Mouse (Mus musculus): ENCODE data around the gene Impad1. TPM values are rescaled to one million over a fixed set of nuclear protein-coding genes. Genes with fewer than 3 reads are reported as not detected.
A peak's percentile ranks its signal among the peaks of the same experiment; 100 is the strongest.

Gene Impad1
- polyA plus RNA-seq, 2 experiments = 26.5 to 49.8 TPM

DNA sequence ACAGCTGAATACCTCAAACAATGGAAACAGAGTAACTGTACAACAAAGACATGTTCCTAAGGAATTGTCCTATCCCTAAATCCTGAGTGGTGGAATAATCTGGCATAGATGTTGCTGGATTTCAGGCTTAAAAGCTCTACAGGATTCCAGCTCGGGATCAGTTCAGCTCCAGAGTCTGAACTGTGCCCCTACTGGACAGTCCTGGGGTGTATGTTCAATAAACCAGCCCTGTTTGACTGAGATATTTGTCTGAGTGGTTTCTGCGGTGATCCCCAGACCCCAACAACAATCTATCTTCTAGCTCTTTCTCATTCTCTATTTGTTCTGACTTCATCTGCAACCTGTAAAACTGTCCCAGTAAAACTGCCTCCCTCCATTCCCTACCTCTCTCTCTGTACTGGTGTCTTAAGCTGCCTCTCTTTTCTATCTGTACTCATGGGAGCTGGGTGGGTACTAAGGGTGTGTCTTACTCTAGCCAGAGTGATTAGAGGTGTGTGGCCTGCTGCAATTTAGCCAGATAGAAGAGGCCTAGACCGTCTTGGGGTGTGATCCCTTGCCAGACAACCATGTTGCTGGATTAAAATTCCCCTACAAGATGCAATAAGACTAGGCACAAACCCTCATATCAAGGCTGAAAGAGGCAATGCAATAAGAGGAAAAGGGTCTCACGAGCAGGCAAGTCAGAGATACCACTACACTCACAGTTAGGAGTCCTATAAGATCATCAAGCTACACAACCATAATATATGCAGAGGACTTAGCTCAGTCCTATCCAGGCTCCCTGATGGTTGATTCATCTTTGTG lies 10.1 kb downstream of the Impad1 start:
- H3K4me1 ChIP-seq (ENCODE audit: control insufficient read depth, insufficient read depth, low read length) = no peaks in the 10 kb centered on the region
- no peak for TF ChIP-seq POLR2A (IDR thresholded peaks at IDR 0.05; ENCODE audit: borderline replicate concordance, extremely low read depth, insufficient read depth, insufficient read length)
- H3K27ac ChIP-seq (replicated peaks; ENCODE audit: low read depth, low read length) = no peak overlapping the region
- H3K4me2 ChIP-seq (replicated peaks; ENCODE audit: low read depth, low read length, severe bottlenecking) = no peak overlapping the region
- no peak for DNase-seq (ENCODE audit: low spot score)
- ATAC-seq (ENCODE audit: low FRiP score, low read depth) = no peak
- H3K9ac ChIP-seq (ENCODE audit: low read depth, low read length, severe bottlenecking) = no peak overlapping the region
- H3K36me3 ChIP-seq (ENCODE audit: control insufficient read depth, insufficient read depth, low read length) = peaks cover 5% of the 10 kb centered on the region; the same call in 1 of the 2 replicates
- H3K27me3 ChIP-seq (ENCODE audit: control insufficient read depth, insufficient read depth, low read length) = no peaks in the 10 kb centered on the region
- H3K4me3 ChIP-seq (replicated peaks; ENCODE audit: low read length) = no peak overlapping the region
- 0 out of 2 replicates have a peak, but pooled peaks cover 7% of the 10 kb centered on the region for H3K9me3 ChIP-seq (ENCODE audit: control insufficient read depth, low read length)
- 94% methylated on average over 4 of the region's 4 CpGs for WGBS

DNA sequence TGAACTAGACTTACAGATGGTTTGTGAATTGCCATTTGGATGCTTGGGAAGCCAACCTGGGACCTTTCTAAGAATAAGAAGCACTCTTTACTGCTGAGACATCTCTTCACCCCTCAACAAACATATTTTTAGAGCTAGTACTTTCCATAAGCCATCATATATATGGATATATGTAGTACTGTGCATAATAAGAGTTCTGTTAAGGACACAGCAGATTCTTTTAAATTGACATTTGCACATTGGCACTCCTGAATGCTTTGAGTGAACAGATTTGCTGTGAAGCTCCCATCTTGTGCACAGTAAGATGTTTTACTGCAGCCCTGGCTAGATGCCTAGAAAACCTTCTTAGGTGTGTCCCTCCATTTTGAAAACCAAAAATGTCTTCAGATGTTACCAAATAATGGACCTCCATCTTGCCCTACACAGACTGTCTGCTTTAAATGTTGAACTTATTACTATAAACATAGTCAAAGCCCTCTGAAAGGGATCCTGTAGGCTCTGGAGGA lies 13.8 kb downstream of the Impad1 start:
- Histone ChIP-seq H3K27me3 (ENCODE audit: control insufficient read depth, insufficient read depth, low read length) (no peaks in the 10 kb centered on the region), H3K4me1 (ENCODE audit: control insufficient read depth, insufficient read depth, low read length) (no peaks in the 10 kb centered on the region), H3K9me3 (ENCODE audit: control insufficient read depth, low read length) (0 out of 2 replicates have a peak, but pooled peaks cover 7% of the 10 kb centered on the region), H3K4me3 (replicated peaks; ENCODE audit: low read length) (no peak overlapping the region), H3K36me3 (ENCODE audit: control insufficient read depth, insufficient read depth, low read length) (peaks cover 27% of the 10 kb centered on the region), H3K4me2 (replicated peaks; ENCODE audit: low read depth, low read length, severe bottlenecking) (no peak overlapping the region), H3K9ac (ENCODE audit: low read depth, low read length, severe bottlenecking) (no peak overlapping the region), H3K27ac (replicated peaks; ENCODE audit: low read depth, low read length) (no peak overlapping the region)
- no peak for DNase-seq (ENCODE audit: low spot score)
- TF ChIP-seq POLR2A (IDR thresholded peaks at IDR 0.05; ENCODE audit: borderline replicate concordance, extremely low read depth, insufficient read depth, insufficient read length) = no peak
- ATAC-seq (ENCODE audit: low FRiP score, low read depth) = no peak

DNA sequence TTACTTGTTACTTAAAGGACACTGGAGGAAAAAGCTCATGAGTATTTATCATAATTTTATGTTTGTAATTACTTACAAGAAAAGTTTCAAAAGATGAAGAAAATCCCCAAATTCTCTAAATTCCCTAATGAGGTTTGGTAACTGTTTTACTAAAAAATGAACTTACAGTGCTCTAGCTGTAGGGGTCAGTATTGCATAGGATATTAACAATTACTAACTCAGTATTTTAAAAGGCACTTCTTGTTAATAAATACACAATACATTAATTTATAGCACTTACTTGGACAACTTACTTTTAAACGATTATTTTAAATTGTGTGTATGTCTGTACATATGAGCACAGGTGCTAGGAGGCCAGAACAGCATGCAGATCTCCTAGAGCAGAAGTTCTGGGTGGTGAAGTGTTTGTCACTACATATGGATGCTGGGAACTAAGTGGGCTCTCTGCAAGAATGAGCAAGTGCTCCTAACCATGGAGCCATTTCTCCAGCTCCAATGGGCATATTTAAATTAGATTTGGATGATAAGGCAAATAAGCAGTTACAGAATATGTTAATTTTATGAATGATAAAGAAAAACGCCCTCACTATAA lies 21.5 kb downstream of the Impad1 start:
- H3K27ac ChIP-seq (replicated peaks; ENCODE audit: low read depth, low read length) = no peak overlapping the region
- ATAC-seq (ENCODE audit: low FRiP score, low read depth) = no peak
- TF ChIP-seq POLR2A (IDR thresholded peaks at IDR 0.05; ENCODE audit: borderline replicate concordance, extremely low read depth, insufficient read depth, insufficient read length) = no peak
- H3K9ac ChIP-seq (ENCODE audit: low read depth, low read length, severe bottlenecking) = no peak overlapping the region
- H3K4me1 ChIP-seq (ENCODE audit: control insufficient read depth, insufficient read depth, low read length) = no peaks in the 10 kb centered on the region
- peaks cover 42% of the 10 kb centered on the region for H3K36me3 ChIP-seq (ENCODE audit: control insufficient read depth, insufficient read depth, low read length)
- H3K4me3 ChIP-seq (replicated peaks; ENCODE audit: low read length) = no peak overlapping the region
- no peak overlapping the region for H3K4me2 ChIP-seq (replicated peaks; ENCODE audit: low read depth, low read length, severe bottlenecking)
- DNase-seq (ENCODE audit: low spot score) = peak; percentile 52
- H3K9me3 ChIP-seq (ENCODE audit: control insufficient read depth, low read length) = no peaks in the 10 kb centered on the region
- WGBS = 71% methylated on average over 2 of the region's 2 CpGs
- H3K27me3 ChIP-seq (ENCODE audit: control insufficient read depth, insufficient read depth, low read length) = no peaks in the 10 kb centered on the region

DNA sequence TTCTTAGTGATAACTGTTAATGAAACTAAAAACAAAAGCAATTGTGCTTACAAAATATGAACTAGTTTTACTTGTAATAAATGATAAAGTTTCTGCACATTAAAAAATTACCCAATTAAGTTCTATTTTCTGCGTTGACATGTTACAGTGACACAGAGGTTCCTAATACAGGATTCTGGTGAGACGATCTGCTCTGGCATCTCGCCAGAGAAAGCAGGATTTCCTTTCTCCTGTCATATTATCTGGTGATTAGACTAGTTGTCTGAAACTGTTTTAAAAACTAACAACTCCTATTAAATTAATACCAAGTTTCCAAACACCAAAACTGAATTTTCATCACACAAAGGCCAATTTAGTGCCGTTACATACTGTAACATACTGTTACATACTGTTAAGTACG lies 27.3 kb downstream of the Impad1 start:
- DNase-seq (ENCODE audit: low spot score) (no peak), ATAC-seq (ENCODE audit: low FRiP score, low read depth) (no peak)
- H3K4me2 ChIP-seq (replicated peaks; ENCODE audit: low read depth, low read length, severe bottlenecking) = no peak overlapping the region
- no peaks in the 10 kb centered on the region for H3K27me3 ChIP-seq (ENCODE audit: control insufficient read depth, insufficient read depth, low read length)
- WGBS = 77% methylated on average over 5 of the region's 5 CpGs
- H3K36me3 ChIP-seq (ENCODE audit: control insufficient read depth, insufficient read depth, low read length) = peaks cover 28% of the 10 kb centered on the region
- no peak overlapping the region for H3K27ac ChIP-seq (replicated peaks; ENCODE audit: low read depth, low read length)
- no peak for TF ChIP-seq POLR2A (IDR thresholded peaks at IDR 0.05; ENCODE audit: borderline replicate concordance, extremely low read depth, insufficient read depth, insufficient read length)
- no peaks in the 10 kb centered on the region for H3K9me3 ChIP-seq (ENCODE audit: control insufficient read depth, low read length)
- no peaks in the 10 kb centered on the region for H3K4me1 ChIP-seq (ENCODE audit: control insufficient read depth, insufficient read depth, low read length)
- no peak overlapping the region for H3K4me3 ChIP-seq (replicated peaks; ENCODE audit: low read length)
- H3K9ac ChIP-seq (ENCODE audit: low read depth, low read length, severe bottlenecking) = no peak overlapping the region

DNA sequence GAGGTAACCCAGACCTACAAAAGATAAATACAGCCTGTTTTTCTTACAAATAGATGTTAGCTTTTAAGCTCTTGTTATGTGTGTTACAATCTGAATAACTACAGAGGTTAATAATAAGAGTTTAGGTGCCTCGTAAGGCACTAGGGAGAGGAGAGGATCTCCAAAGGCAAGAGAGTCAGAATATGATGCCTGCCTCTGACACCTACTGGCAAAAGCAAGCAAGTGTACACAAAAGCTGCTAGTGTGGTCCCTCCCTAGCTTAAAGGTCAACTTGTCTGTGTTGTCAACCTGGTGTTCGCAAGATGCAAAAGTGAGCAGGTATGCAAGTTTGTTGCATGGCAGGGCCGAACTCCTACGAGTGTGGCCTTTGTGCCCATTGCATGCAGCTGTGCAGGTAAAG lies 34.8 kb downstream of the Impad1 start:
- TF ChIP-seq POLR2A (IDR thresholded peaks at IDR 0.05; ENCODE audit: borderline replicate concordance, extremely low read depth, insufficient read depth, insufficient read length) = no peak
- Histone ChIP-seq H3K4me3 (replicated peaks; ENCODE audit: low read length) (no peak overlapping the region), H3K27ac (replicated peaks; ENCODE audit: low read depth, low read length) (no peak overlapping the region), H3K36me3 (ENCODE audit: control insufficient read depth, insufficient read depth, low read length) (no peaks in the 10 kb centered on the region), H3K4me2 (replicated peaks; ENCODE audit: low read depth, low read length, severe bottlenecking) (no peak overlapping the region), H3K9ac (ENCODE audit: low read depth, low read length, severe bottlenecking) (no peak overlapping the region), H3K9me3 (ENCODE audit: control insufficient read depth, low read length) (no peaks in the 10 kb centered on the region), H3K27me3 (ENCODE audit: control insufficient read depth, insufficient read depth, low read length) (no peaks in the 10 kb centered on the region), H3K4me1 (ENCODE audit: control insufficient read depth, insufficient read depth, low read length) (no peaks in the 10 kb centered on the region)
- ATAC-seq (ENCODE audit: low FRiP score, low read depth) = no peak
- DNase-seq (ENCODE audit: low spot score) = no peak
- 81% methylated on average over 4 of the region's 4 CpGs for WGBS
